Mouse (Mus musculus): ENCODE data around the gene Fer.

Gene Fer

GRCm38 (mm10) chr17:63864171-63864571 lies 1.3 kb downstream of the Fer start:
- DNase-seq (ENCODE audit: extremely low spot score, low read depth, low spot score): no peak

GRCm38 (mm10) chr17:63871773-63872172 lies 8.9 kb downstream of the Fer start:
- no peak for DNase-seq (ENCODE audit: extremely low spot score, low read depth, low spot score)

- DNase-seq (ENCODE audit: extremely low spot score, low read depth, low spot score): no peak
Measured at GRCm38 (mm10) chr17:63878889-63879288, 16.0 kb downstream of the Fer start.

GRCm38 (mm10) chr17:63880009-63880408 lies 17.1 kb downstream of the Fer start:
- DNase-seq (ENCODE audit: extremely low spot score, low read depth, low spot score): no peak

GRCm38 (mm10) chr17:63886988-63887387 lies 24.1 kb downstream of the Fer start:
- no peak for DNase-seq (ENCODE audit: extremely low spot score, low read depth, low spot score)

- no peak for DNase-seq (ENCODE audit: extremely low spot score, low read depth, low spot score)
Measured at GRCm38 (mm10) chr17:63890611-63891010, 27.7 kb downstream of the Fer start.

- no peak for DNase-seq (ENCODE audit: extremely low spot score, low read depth, low spot score)
Measured at GRCm38 (mm10) chr17:63895829-63896228, 33.0 kb downstream of the Fer start.

GRCm38 (mm10) chr17:63897050-63897449 lies 34.2 kb downstream of the Fer start:
- DNase-seq (ENCODE audit: extremely low spot score, low read depth, low spot score): no peak

- DNase-seq (ENCODE audit: extremely low spot score, low read depth, low spot score): no peak
Measured at GRCm38 (mm10) chr17:63909297-63909696, 46.4 kb downstream of the Fer start.

GRCm38 (mm10) chr17:63921601-63922203 lies 58.8 kb downstream of the Fer start:
- no peak for DNase-seq (ENCODE audit: extremely low spot score, low read depth, low spot score)

GRCm38 (mm10) chr17:63925581-63925980 lies 62.7 kb downstream of the Fer start:
- no peak for DNase-seq (ENCODE audit: extremely low spot score, low read depth, low spot score)

- no peak for DNase-seq (ENCODE audit: extremely low spot score, low read depth, low spot score)
Measured at GRCm38 (mm10) chr17:63930634-63931033, 67.8 kb downstream of the Fer start.

GRCm38 (mm10) chr17:63931556-63931955 lies 68.7 kb downstream of the Fer start:
- DNase-seq (ENCODE audit: extremely low spot score, low read depth, low spot score): no peak

GRCm38 (mm10) chr17:63935408-63935807 lies 72.5 kb downstream of the Fer start:
- no peak for DNase-seq (ENCODE audit: extremely low spot score, low read depth, low spot score)

GRCm38 (mm10) chr17:63937886-63938285 lies 75.0 kb downstream of the Fer start:
- DNase-seq (ENCODE audit: extremely low spot score, low read depth, low spot score): no peak

GRCm38 (mm10) chr17:63946772-63947171 lies 83.9 kb downstream of the Fer start:
- DNase-seq (ENCODE audit: extremely low spot score, low read depth, low spot score): no peak

- DNase-seq (ENCODE audit: extremely low spot score, low read depth, low spot score): no peak
Measured at GRCm38 (mm10) chr17:63948811-63949210, 85.9 kb downstream of the Fer start.

GRCm38 (mm10) chr17:63951436-63951835 lies 88.6 kb downstream of the Fer start:
- DNase-seq (ENCODE audit: extremely low spot score, low read depth, low spot score): no peak

- no peak for DNase-seq (ENCODE audit: extremely low spot score, low read depth, low spot score)
Measured at GRCm38 (mm10) chr17:63967091-63967490, 104.2 kb downstream of the Fer start.

- no peak for DNase-seq (ENCODE audit: extremely low spot score, low read depth, low spot score)
Measured at GRCm38 (mm10) chr17:63969448-63969847, 106.6 kb downstream of the Fer start.

GRCm38 (mm10) chr17:63970239-63970638 lies 107.4 kb downstream of the Fer start:
- DNase-seq (ENCODE audit: extremely low spot score, low read depth, low spot score): no peak

GRCm38 (mm10) chr17:63970939-63971338 lies 108.1 kb downstream of the Fer start:
- DNase-seq (ENCODE audit: extremely low spot score, low read depth, low spot score): no peak

- DNase-seq (ENCODE audit: extremely low spot score, low read depth, low spot score): no peak
Measured at GRCm38 (mm10) chr17:63972181-63972580, 109.3 kb downstream of the Fer start.

All from hindlimb bud, embryonic 11.5 days (tissue).